Mouse (Mus musculus) midbrain, embryonic 12.5 days (tissue): ENCODE results near the gene Fzr1. TPM values are rescaled to one million over a fixed set of nuclear protein-coding genes. Genes with fewer than 3 reads are reported as not detected.
A peak's percentile ranks its signal among the peaks of the same experiment; 100 is the strongest.

Experiments used
- ATAC-seq: fragments of 200-750 bp; cut with Nextera tagmentation; 2 replicates; pipeline ENCODE4 v1.8.0; 2017; ENCODE audit warnings: low read depth, moderate TSS enrichment, moderate library complexity; ENCODE audit not compliant: low FRiP score
- H3K27ac ChIP-seq: fragments of 300-500 bp; sonication (generic); replicated peaks from 2 replicates; pipeline ENCODE4 v1.5.1; 2016; ENCODE audit warnings: mild to moderate bottlenecking
- H3K27me3 ChIP-seq: fragments of 300-500 bp; sonication (generic); 2 replicates; pipeline ENCODE4 v1.6.1; 2016; ENCODE audit warnings: mild to moderate bottlenecking
- H3K36me3 ChIP-seq: fragments of 300-500 bp; sonication (generic); 2 replicates; pipeline ENCODE4 v1.6.1; 2016
- H3K4me1 ChIP-seq: fragments of 300-500 bp; sonication (generic); 2 replicates; pipeline ENCODE4 v1.6.1; 2016
- H3K4me2 ChIP-seq: fragments of 300-500 bp; sonication (generic); replicated peaks from 2 replicates; pipeline ENCODE4 v1.6.1; 2016; ENCODE audit warnings: mild to moderate bottlenecking, moderate library complexity
- H3K4me3 ChIP-seq: fragments of 300-500 bp; sonication (generic); 2 replicates; pipeline ENCODE4 v1.5.1; 2016; ENCODE audit warnings: mild to moderate bottlenecking
- H3K9ac ChIP-seq: fragments of 300-500 bp; sonication (generic); replicated peaks from 2 replicates; pipeline ENCODE4 v1.6.1; 2016; ENCODE audit warnings: mild to moderate bottlenecking, moderate library complexity
- H3K9me3 ChIP-seq: fragments of 300-500 bp; sonication (generic); 2 replicates; pipeline ENCODE4 v1.6.1; 2016; ENCODE audit warnings: mild to moderate bottlenecking
- WGBS: fragments of 180-500 bp; shearing (Covaris S2); methylation state at CpG from one replicate; pipeline ENCODE4 v1.1.7; 2016; 5-methylcytosine and 5-hydroxymethylcytosine counted together
- microRNA-seq: library from miRNA; unstranded; fragments of <30 nt; microRNA quantifications from one replicate; pipeline ENCODE4, GENCODE M21; 2017
- polyA plus RNA-seq: library from polyadenylated mRNA; unstranded; fragments of >200 nt; fragmentation: Nextera tagmentation; extraction: Ambion mirVana; gene quantifications from 2 replicates; pipeline ENCODE4 v1.2.1, GENCODE M21; 2016

Gene Fzr1
- polyA plus RNA-seq, 1 experiment from 2014 or later: 135 TPM

GRCm38 (mm10) chr10:81319330-81319699 is 59.0 kb downstream of the Fzr1 start:
- Histone ChIP-seq H3K4me2 (peak overlapping the region; percentile 70), H3K36me3 (peaks cover 64% of the 10 kb centered on the region), H3K27me3 (peaks cover 11% of the 10 kb centered on the region), H3K9me3 (no peaks in the 10 kb centered on the region), H3K4me1 (peaks cover 38% of the 10 kb centered on the region), H3K4me3 (peak overlapping the region; percentile 96), H3K27ac (peak overlapping the region; percentile 85), H3K9ac (peak overlapping the region; percentile 61)
- no peak for ATAC-seq
- WGBS: 38% methylated on average over 8 of the region's 8 CpGs

GRCm38 (mm10) chr10:81318589-81319329 is 59.6 kb downstream of the Fzr1 start:
- peak overlapping the region; percentile 70 for H3K4me2 ChIP-seq
- ATAC-seq: no peak
- WGBS: 94% methylated on average over 13 of the region's 13 CpGs
- H3K9ac ChIP-seq: peak overlapping the region; percentile 61; the same call in 1 of the 2 replicates
- no peaks in the 10 kb centered on the region for H3K9me3 ChIP-seq
- peaks cover 38% of the 10 kb centered on the region for H3K4me1 ChIP-seq
- H3K36me3 ChIP-seq: peaks cover 64% of the 10 kb centered on the region
- H3K27ac ChIP-seq: no peak overlapping the region; the same call in 1 of the 2 replicates
- peak overlapping the region; percentile 96; the same call in 1 of the 2 replicates for H3K4me3 ChIP-seq
- H3K27me3 ChIP-seq: peaks cover 11% of the 10 kb centered on the region

GRCm38 (mm10) chr10:81317273-81317672 is 61.0 kb downstream of the Fzr1 start:
- H3K4me1 ChIP-seq: peaks cover 35% of the 10 kb centered on the region
- H3K9ac ChIP-seq: peak overlapping the region; percentile 46
- peaks cover 11% of the 10 kb centered on the region for H3K27me3 ChIP-seq
- H3K27ac ChIP-seq: no peak overlapping the region
- H3K4me3 ChIP-seq: no peak overlapping the region
- no peaks in the 10 kb centered on the region for H3K9me3 ChIP-seq
- no peak for ATAC-seq
- H3K36me3 ChIP-seq: peaks cover 64% of the 10 kb centered on the region
- H3K4me2 ChIP-seq: peak overlapping the region; percentile 29
- WGBS: 12% methylated on average over 19 of the region's 20 CpGs

DNA sequence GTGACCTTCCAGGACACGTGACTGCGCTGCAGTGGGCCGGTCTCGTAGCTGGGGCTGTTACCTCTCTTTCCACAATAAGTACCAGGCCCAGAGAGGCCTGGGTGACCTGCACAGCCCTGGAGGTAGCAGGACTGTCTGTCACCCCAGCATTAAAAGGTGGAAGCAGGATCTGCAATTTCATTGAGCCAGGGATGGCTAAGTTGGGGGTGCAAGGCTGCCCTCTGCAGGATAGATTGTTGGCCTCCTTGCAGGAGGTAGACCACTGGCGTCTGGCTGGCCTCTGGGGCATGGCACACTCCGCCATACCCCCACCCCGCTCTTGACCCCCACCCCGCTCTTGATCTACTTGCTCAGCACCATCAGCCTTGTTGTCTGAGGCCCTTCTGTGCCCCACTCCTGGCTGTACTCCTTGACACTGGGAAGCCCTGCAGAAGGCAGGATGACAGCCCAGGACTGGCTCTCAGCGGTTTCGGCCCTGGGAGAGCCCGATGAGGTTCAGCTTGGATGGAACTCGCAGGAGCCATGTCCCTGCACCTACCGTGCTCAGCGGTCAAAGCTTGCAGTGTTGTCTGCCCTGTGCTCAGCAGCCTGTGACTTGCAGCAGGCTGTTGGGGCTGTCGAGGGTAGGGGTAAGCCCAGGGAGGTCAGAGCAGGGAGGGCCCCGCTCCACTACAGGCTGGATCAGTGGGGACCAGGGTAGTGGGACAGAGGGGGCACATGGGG is 61.8 kb downstream of the Fzr1 start:
- Histone ChIP-seq H3K4me2 (peak overlapping the region; percentile 29), H3K4me3 (no peak overlapping the region), H3K27me3 (peaks cover 11% of the 10 kb centered on the region), H3K36me3 (peaks cover 71% of the 10 kb centered on the region), H3K4me1 (peaks cover 27% of the 10 kb centered on the region), H3K9ac (peak overlapping the region; percentile 46), H3K9me3 (no peaks in the 10 kb centered on the region), H3K27ac (0 out of 2 replicates have a peak overlapping the region, but pooled peaks have one; percentile 3)
- WGBS: 33% methylated on average over 15 of the region's 16 CpGs
- ATAC-seq: no peak

Small RNA genes lying within 50 kb of the gene (microRNA-seq; reads per million reads assigned to microRNA genes)
- gene Mir1191b: 0.70 reads per million
- not detected for gene Mir6913

Other genes with a start within 250 kb of the Fzr1 start
- gene Zbtb7a, start 243.3 kb downstream of the Fzr1 start, polyA plus RNA-seq: 14.6 and 15.9 TPM in 2 replicates
- gene Pias4, start 210.6 kb downstream of the Fzr1 start, polyA plus RNA-seq: 58.6 and 64.9 TPM in 2 replicates
- gene Eef2, start 201.9 kb downstream of the Fzr1 start, polyA plus RNA-seq: 531 and 534 TPM in 2 replicates
- gene Dapk3, start 195.5 kb downstream of the Fzr1 start, polyA plus RNA-seq: 77.3 and 79.6 TPM in 2 replicates
- gene 4930442H23Rik, start 194.7 kb downstream of the Fzr1 start, polyA plus RNA-seq: 0.18 TPM in 1 of 2 replicates, not detected in the other
- not detected in 2 replicates for gene Nmrk2, start 176.5 kb downstream of the Fzr1 start, polyA plus RNA-seq
- 35.5 and 37.2 TPM in 2 replicates for gene Atcay, start 147.7 kb downstream of the Fzr1 start, polyA plus RNA-seq
- 12.1 and 13.6 TPM in 2 replicates for gene Zfr2, start 145.4 kb downstream of the Fzr1 start, polyA plus RNA-seq
- gene Matk, start 125.6 kb downstream of the Fzr1 start, polyA plus RNA-seq: 4.3 and 5.0 TPM in 2 replicates
- gene Mrpl54, start 111.6 kb downstream of the Fzr1 start, polyA plus RNA-seq: 168 and 169 TPM in 2 replicates
- gene Apba3, start 111.6 kb downstream of the Fzr1 start, polyA plus RNA-seq: 34.8 and 36.1 TPM in 2 replicates
- 6.6 and 7.5 TPM in 2 replicates for gene Tjp3, start 86.9 kb downstream of the Fzr1 start, polyA plus RNA-seq
- 89.9 and 92.6 TPM in 2 replicates for gene Pip5k1c, start 85.6 kb downstream of the Fzr1 start, polyA plus RNA-seq
- gene Cactin, start 57.4 kb downstream of the Fzr1 start, polyA plus RNA-seq: 58.8 and 60.5 TPM in 2 replicates
- gene Tbxa2r, start 49.8 kb downstream of the Fzr1 start, polyA plus RNA-seq: 3.7 and 4.4 TPM in 2 replicates
- gene Gipc3, start 35.2 kb downstream of the Fzr1 start, polyA plus RNA-seq: not detected in 2 replicates
- 90.8 and 97.9 TPM in 2 replicates for gene Hmg20b, start 28.0 kb downstream of the Fzr1 start, polyA plus RNA-seq
- 12.0 and 13.7 TPM in 2 replicates for gene Mfsd12, start 21.0 kb downstream of the Fzr1 start, polyA plus RNA-seq
- gene 4930404N11Rik, start 12.7 kb downstream of the Fzr1 start, polyA plus RNA-seq: 0.34 and 0.92 TPM in 2 replicates
- 63.5 and 67.2 TPM in 2 replicates for gene Dohh, start 5.9 kb upstream of the Fzr1 start, polyA plus RNA-seq
- 4.2 and 5.5 TPM in 2 replicates for gene Gm48551, start 6.0 kb upstream of the Fzr1 start, polyA plus RNA-seq
- gene Gm48552, start 10.5 kb upstream of the Fzr1 start, polyA plus RNA-seq: 0.50 and 2.3 TPM in 2 replicates
- gene Smim24, start 14.5 kb upstream of the Fzr1 start, polyA plus RNA-seq: 2.1 and 2.8 TPM in 2 replicates
- 14.7 and 19.7 TPM in 2 replicates for gene Nfic, start 77.1 kb upstream of the Fzr1 start, polyA plus RNA-seq
- 37.1 and 44.4 TPM in 2 replicates for gene Celf5, start 104.2 kb upstream of the Fzr1 start, polyA plus RNA-seq
- 66.9 and 68.3 TPM in 2 replicates for gene Ncln, start 117.9 kb upstream of the Fzr1 start, polyA plus RNA-seq
- gene S1pr4, start 121.6 kb upstream of the Fzr1 start, polyA plus RNA-seq: 0.41 and 0.77 TPM in 2 replicates
- gene Gna15, start 145.7 kb upstream of the Fzr1 start, polyA plus RNA-seq: 0.58 and 1.0 TPM in 2 replicates
- gene Gna11, start 166.7 kb upstream of the Fzr1 start, polyA plus RNA-seq: 70.9 and 72.6 TPM in 2 replicates
- gene Aes, start 181.0 kb upstream of the Fzr1 start, polyA plus RNA-seq: 524 and 532 TPM in 2 replicates
- gene Tle2, start 196.0 kb upstream of the Fzr1 start, polyA plus RNA-seq: 17.8 and 17.9 TPM in 2 replicates
- 2.9 and 5.1 TPM in 2 replicates for gene Tle6, start 222.6 kb upstream of the Fzr1 start, polyA plus RNA-seq
- 2.5 and 2.6 TPM in 2 replicates for gene BC025920, start 227.8 kb upstream of the Fzr1 start, polyA plus RNA-seq
- gene Sirt6, start 249.3 kb upstream of the Fzr1 start, polyA plus RNA-seq: 52.8 and 54.1 TPM in 2 replicates